Mouse (Mus musculus) embryonic fibroblast, embryonic 13.5 days (primary cell): ENCODE results near the gene Bcl7a. TPM values are rescaled to one million over a fixed set of nuclear protein-coding genes. Genes with fewer than 3 reads are reported as not detected.

ENCODE experiments used
- H3K27ac ChIP-seq: 2 replicates; pipeline ENCODE4 v1.5.1; 2012; ENCODE audit warnings: low read length, control low read depth, inconsistent platforms; ENCODE audit not compliant: insufficient read depth
- H3K4me1 ChIP-seq: 2 replicates; pipeline ENCODE4 v1.6.1; 2011; ENCODE audit warnings: low read length; ENCODE audit not compliant: control insufficient read depth, insufficient read depth
- H3K4me3 ChIP-seq: 2 replicates; pipeline ENCODE4 v1.5.1; 2011; ENCODE audit warnings: mild to moderate bottlenecking, control low read depth, low read length; ENCODE audit not compliant: insufficient read depth
- CTCF ChIP-seq: IDR thresholded peaks from 2 replicates; pipeline ENCODE4 v1.5.1; 2011; ENCODE audit warnings: mild to moderate bottlenecking, control low read depth, low read length, moderate library complexity, borderline replicate concordance; ENCODE audit not compliant: insufficient read depth
- POLR2A ChIP-seq: IDR thresholded peaks from 2 replicates; pipeline ENCODE4 v1.6.1; 2011; ENCODE audit warnings: low read depth, mild to moderate bottlenecking, control low read depth, low read length, moderate library complexity
- polyA plus RNA-seq: library from polyadenylated mRNA; stranded (reverse); fragments of >200 nt; gene quantifications from 2 replicates; pipeline ENCODE4 v1.2.4, GENCODE M21; 2011; ENCODE audit warnings: low read depth; ENCODE audit not compliant: missing spikeins, insufficient read length

Bcl7a gene
- polyA plus RNA-seq, 1 experiment = 11.2 TPM

GRCm38 (mm10) chr5:123413866-123414363 lies 70.3 kb downstream of the Bcl7a start:
- no peak for TF ChIP-seq CTCF
- TF ChIP-seq POLR2A = no peak
- Histone ChIP-seq H3K4me3 (no peak overlapping the region), H3K4me1 (no peaks in the 10 kb centered on the region), H3K27ac (no peak overlapping the region)

GRCm38 (mm10) chr5:123416149-123416548 lies 72.5 kb downstream of the Bcl7a start:
- no peak overlapping the region for H3K4me3 ChIP-seq
- TF ChIP-seq POLR2A (no peak), CTCF (no peak)
- H3K27ac ChIP-seq = no peak overlapping the region
- no peaks in the 10 kb centered on the region; the same call in 1 of the 2 replicates for H3K4me1 ChIP-seq

GRCm38 (mm10) chr5:123416566-123417518 lies 73.2 kb downstream of the Bcl7a start:
- H3K27ac ChIP-seq = no peak overlapping the region
- no peak for TF ChIP-seq POLR2A
- no peak for TF ChIP-seq CTCF
- H3K4me1 ChIP-seq = no peaks in the 10 kb centered on the region; the same call in 1 of the 2 replicates
- H3K4me3 ChIP-seq = no peak overlapping the region

GRCm38 (mm10) chr5:123423885-123424284 lies 80.3 kb downstream of the Bcl7a start:
- no peak for TF ChIP-seq POLR2A
- TF ChIP-seq CTCF = no peak
- Histone ChIP-seq H3K4me1 (no peaks in the 10 kb centered on the region; the same call in 1 of the 2 replicates), H3K4me3 (no peak overlapping the region), H3K27ac (peak overlapping the region; percentile 34)

Other genes starting within 250 kb of the Bcl7a start
- gene Rhof, start 211.1 kb upstream of the Bcl7a start, polyA plus RNA-seq = 2.3 and 2.4 TPM in 2 replicates
- gene Setd1b, start 201.6 kb upstream of the Bcl7a start, polyA plus RNA-seq = 12.4 and 15.1 TPM in 2 replicates
- 23.0 and 28.4 TPM in 2 replicates for gene Psmd9, start 174.4 kb upstream of the Bcl7a start, polyA plus RNA-seq
- not detected in 2 replicates for gene Hpd, start 161.1 kb upstream of the Bcl7a start, polyA plus RNA-seq
- gene Wdr66, start 91.7 kb upstream of the Bcl7a start, polyA plus RNA-seq = 0.15 and 0.77 TPM in 2 replicates
- gene Mlxip, start 51.0 kb downstream of the Bcl7a start, polyA plus RNA-seq = 22.4 and 24.1 TPM in 2 replicates
- gene Lrrc43, start 145.5 kb downstream of the Bcl7a start, polyA plus RNA-seq = not detected in 2 replicates
- not detected in 2 replicates for gene Il31, start 145.7 kb downstream of the Bcl7a start, polyA plus RNA-seq
- not detected in 2 replicates for gene B3gnt4, start 166.6 kb downstream of the Bcl7a start, polyA plus RNA-seq
- gene Diablo, start 180.3 kb downstream of the Bcl7a start, polyA plus RNA-seq = 43.1 and 51.4 TPM in 2 replicates
- not detected in 2 replicates for gene Gm49027, start 181.7 kb downstream of the Bcl7a start, polyA plus RNA-seq
- gene Vps33a, start 229.2 kb downstream of the Bcl7a start, polyA plus RNA-seq = 20.5 and 25.6 TPM in 2 replicates